Mouse (Mus musculus) megakaryocyte, embryonic 14.5 days (primary cell): ENCODE measurements at regions not wholly inside any gene's neighbourhood (a gene's known extent, or its start where the extent isn't known, plus 50 kb on each side); places are given as distances from the start of the nearest gene placed in this dataset.

Experiments
- FLI1 ChIP-seq: IDR thresholded peaks from 2 replicates; pipeline ENCODE4 v1.6.1; 2012; ENCODE audit warnings: low read length, inconsistent platforms, mixed read lengths
- GATA1 ChIP-seq: IDR thresholded peaks from 3 replicates; pipeline ENCODE4 v1.6.1; 2012; ENCODE audit warnings: mixed read lengths, low read length, inconsistent platforms, borderline replicate concordance

DNA sequence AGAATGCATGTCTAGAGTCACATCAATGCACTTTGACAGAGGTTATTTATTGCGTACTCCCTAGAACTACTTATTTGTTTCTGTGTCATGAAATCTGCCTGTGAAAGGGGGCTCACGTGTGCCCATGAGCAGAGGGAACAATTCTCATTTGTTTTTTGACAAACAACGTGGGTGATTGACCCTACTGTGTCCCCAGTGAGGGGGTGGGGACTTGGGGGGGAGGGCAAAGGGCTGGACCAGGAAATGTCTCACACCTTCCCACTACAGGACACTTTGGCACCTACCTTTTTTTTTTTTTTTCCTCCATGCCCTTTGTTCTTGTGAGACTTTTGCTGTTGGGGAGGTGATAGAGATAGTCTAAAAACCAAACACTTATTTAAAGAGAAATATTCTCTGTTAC is 400.3 kb downstream of the Fgf9 start:
- TF ChIP-seq GATA1: no peak
- no peak for TF ChIP-seq FLI1
